Comparison of ENCODE assay signal across 8 mouse cellular contexts in genomic region chr17:8283526-8284253, GRCm38 (mm10). TPM values are rescaled to one million over a fixed set of nuclear protein-coding genes. Genes with fewer than 3 reads are reported as not detected.
DNase-seq lines count a peak whose midpoint lies in the region; ATAC-seq lines count a peak whose summit lies in the region.

No protein-coding gene starts in this region.

- peaks cover 7% of the 10 kb centered on the region; the same call in 1 of the 2 replicates for H3K4me1 ChIP-seq in intestine, embryonic 14.5 days (replicated peaks; ENCODE audit: control insufficient read depth, insufficient read depth, low read length)

- DNase-seq in adipocyte (ENCODE audit: low spot score), result peak; percentile 96
- peak; percentile 98 for DNase-seq in embryo, embryonic 10 days (ENCODE audit: low spot score)
- peak; percentile 98 for DNase-seq in gastrocnemius, postnatal 14 days
- peak; percentile 92 for DNase-seq in intestine, embryonic 14.5 days (ENCODE audit: low spot score)
- peak; percentile 97 for DNase-seq in left cerebral cortex, postnatal 14 days (ENCODE audit: low spot score in 2 of 2)
- peak; percentile 97 for DNase-seq in mesoderm, embryonic 11.5 days (ENCODE audit: low read depth, low spot score)
- DNase-seq in right cerebral cortex, postnatal 36 days (ENCODE audit: low spot score in 2 of 2), result peak; percentile 93 to 95
- DNase-seq in yolk sac, embryonic 10.5 days (ENCODE audit: low spot score), result peak; percentile 94

- intact Hi-C loops in gastrocnemius, postnatal 14 days (cut with DNase I; ENCODE audit: low total_unique reads), result no loop called here
- intact Hi-C loops in left cerebral cortex, postnatal 14 days (cut with DNase I), result loop anchor here (5.0 kb wide), 1 partner anchor 89 kb away; no protein-coding TSS in a partner anchor

- H3K36me3 ChIP-seq in intestine, embryonic 14.5 days (ENCODE audit: control insufficient read depth, insufficient read depth, low read length), result no peaks in the 10 kb centered on the region

- H3K4me3 ChIP-seq in intestine, embryonic 14.5 days (ENCODE audit: low read depth, low read length), result peak overlapping the region; percentile 54

- no peaks in the 10 kb centered on the region for H3K27me3 ChIP-seq in intestine, embryonic 14.5 days (replicated peaks; ENCODE audit: control insufficient read depth, insufficient read depth, low read length)

- peak overlapping the region; percentile 51 for H3K9ac ChIP-seq in intestine, embryonic 14.5 days (ENCODE audit: low read length)

- H3K9me3 ChIP-seq in intestine, embryonic 14.5 days (ENCODE audit: control insufficient read depth, low read length), result no peaks in the 10 kb centered on the region

- whole genome bisulfite sequencing in intestine, embryonic 14.5 days, result under 1% methylated on average over 71 of the region's 77 CpGs

- peak; percentile 98 for ATAC-seq in intestine, embryonic 14.5 days (replicated peaks; ENCODE audit: low FRiP score, low TSS enrichment, low read depth)

- H3K27ac ChIP-seq in intestine, embryonic 14.5 days (ENCODE audit: low read depth), result peak overlapping the region; percentile 83

- H3K4me2 ChIP-seq in intestine, embryonic 14.5 days (ENCODE audit: low read length), result peak overlapping the region; percentile 99

RNA-seq across cellular contexts. Expression of gene Mpc1, which starts 1.0 kb away (rescaled TPM):
- 100 to 1,000 TPM; 266 to 303 TPM for total RNA-seq in gastrocnemius, postnatal 14 days (2021)
- 168 and 170 TPM in 2 replicates for polyA plus RNA-seq in intestine, embryonic 14.5 days (2014; fragmentation: Nextera tagmentation; extraction: Ambion mirVana)
- 100 to 1,000 TPM; 193 to 205 TPM for total RNA-seq in left cerebral cortex, postnatal 14 days (2021)

RNA-seq across cellular contexts. Expression of gene Sft2d1, which starts 27.2 kb away (rescaled TPM):
- 10 to 100 TPM; 13.3 to 14.8 TPM for total RNA-seq in gastrocnemius, postnatal 14 days (2021)
- 63.8 and 82.2 TPM in 2 replicates for polyA plus RNA-seq in intestine, embryonic 14.5 days (2014; fragmentation: Nextera tagmentation; extraction: Ambion mirVana)
- 10 to 100 TPM; 58.0 to 62.1 TPM for total RNA-seq in left cerebral cortex, postnatal 14 days (2021)

RNA-seq across cellular contexts. Expression of gene Ccr6, which starts 47.8 kb away (rescaled TPM):
- not detected for total RNA-seq in gastrocnemius, postnatal 14 days (2021)
- 0.67 and 0.68 TPM in 2 replicates for polyA plus RNA-seq in intestine, embryonic 14.5 days (2014; fragmentation: Nextera tagmentation; extraction: Ambion mirVana)
- total RNA-seq in left cerebral cortex, postnatal 14 days (2021), result not detected

RNA-seq across cellular contexts. Expression of gene Prr18, which starts 53.6 kb away (rescaled TPM):
- total RNA-seq in gastrocnemius, postnatal 14 days (2021), result under 1 TPM; 0.14 to 0.18 TPM
- polyA plus RNA-seq in intestine, embryonic 14.5 days (2014; fragmentation: Nextera tagmentation; extraction: Ambion mirVana), result 0.32 and 0.65 TPM in 2 replicates
- 10 to 100 TPM in 1 of 2 experiments, 1 to 10 TPM in 1; 7.2 to 12.3 TPM for total RNA-seq in left cerebral cortex, postnatal 14 days (2021)

Comparison
In these comparisons a context has a peak if more than half of its experiments do, and no peak if none do; other contexts are left out.
1. Peak in every context shown above with its lines: DNase-seq, ATAC-seq, H3K4me3 ChIP-seq and H3K27ac ChIP-seq.